Mouse (Mus musculus): ENCODE results near the gene Rfesd. TPM values are rescaled to one million over a fixed set of nuclear protein-coding genes. Genes with fewer than 3 reads are reported as not detected.

Rfesd gene
- polyA plus RNA-seq (2014; fragmentation: Nextera tagmentation; extraction: Ambion mirVana) = 19.8 and 24.4 TPM in 2 replicates

GRCm38 (mm10) chr13:76017974-76018843 lies at the start of gene Rfesd:
Gene Rfesd, minus strand, starts transcription at chr13:76018719.
- peak within 1 kb of the TSS; percentile 95 for H3K27ac ChIP-seq (ENCODE audit: low read depth, low read length)

DNA sequence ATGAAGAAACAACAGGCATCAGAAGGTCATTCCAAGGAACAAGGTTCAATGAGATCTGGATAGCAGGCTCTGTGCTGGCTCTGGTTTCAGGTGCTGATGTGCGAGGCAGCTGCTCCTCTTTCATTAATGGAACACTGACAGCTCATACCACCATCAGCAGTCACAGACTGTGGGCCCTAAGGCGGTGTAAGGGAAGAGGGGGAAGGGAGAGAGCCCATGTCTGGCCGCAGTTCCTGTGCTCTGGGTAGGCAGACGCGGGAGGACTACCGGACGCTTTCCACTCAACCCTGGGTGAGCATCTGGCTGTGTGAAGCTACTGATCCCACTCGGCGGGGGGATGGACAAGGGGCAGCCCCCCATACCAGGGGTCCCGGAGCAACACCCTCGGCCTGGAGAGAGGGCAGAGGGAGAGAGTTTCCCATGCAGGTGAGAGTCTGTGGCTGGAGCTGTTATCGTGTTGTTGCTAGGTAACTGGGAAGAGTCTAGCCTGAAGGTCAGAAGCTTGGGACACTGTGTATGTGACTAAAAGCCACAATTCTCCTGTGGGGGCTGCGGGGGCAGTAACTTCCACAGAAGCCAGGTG lies 45.9 kb upstream of the Rfesd start:
- ATAC-seq (ENCODE audit: low FRiP score, low TSS enrichment) = peak; percentile 66
- H3K9ac ChIP-seq (ENCODE audit: low read depth, low read length) = no peak overlapping the region
- H3K36me3 ChIP-seq (ENCODE audit: control insufficient read depth, insufficient read depth, low read length) = peaks cover 5% of the 10 kb centered on the region; the same call in 1 of the 2 replicates
- H3K4me1 ChIP-seq (ENCODE audit: control insufficient read depth, insufficient read depth, low read length) = no peaks in the 10 kb centered on the region
- H3K27me3 ChIP-seq (ENCODE audit: control insufficient read depth, insufficient read depth, low read length) = no peaks in the 10 kb centered on the region
- H3K4me2 ChIP-seq (replicated peaks; ENCODE audit: low read depth, low read length) = no peak overlapping the region
- H3K4me3 ChIP-seq (ENCODE audit: low read length) = no peak overlapping the region
- H3K9me3 ChIP-seq (ENCODE audit: control insufficient read depth, low read length) = no peaks in the 10 kb centered on the region
- WGBS = 76% methylated on average over 13 of the region's 13 CpGs
- no peak overlapping the region for H3K27ac ChIP-seq (ENCODE audit: low read depth, low read length)

More at GRCm38 (mm10) chr13:76017974-76018843, at the start of gene Rfesd:
- Histone ChIP-seq H3K4me3 (ENCODE audit: low read length) (peak within 1 kb of the TSS; percentile 77), H3K4me2 (replicated peaks; ENCODE audit: low read depth, low read length) (peak within 1 kb of the TSS; percentile 75), H3K4me1 (ENCODE audit: control insufficient read depth, insufficient read depth, low read length) (no peaks in the 10 kb centered on the region), H3K9ac (ENCODE audit: low read depth, low read length) (peak within 1 kb of the TSS; percentile 93), H3K9me3 (ENCODE audit: control insufficient read depth, low read length) (no peaks in the 10 kb centered on the region), H3K36me3 (ENCODE audit: control insufficient read depth, insufficient read depth, low read length) (no peaks in the 10 kb centered on the region), H3K27me3 (ENCODE audit: control insufficient read depth, insufficient read depth, low read length) (no peaks in the 10 kb centered on the region)
- ATAC-seq (ENCODE audit: low FRiP score, low TSS enrichment) = peak; percentile 100
- under 1% methylated on average over 50 of the region's 50 CpGs for WGBS

DNA sequence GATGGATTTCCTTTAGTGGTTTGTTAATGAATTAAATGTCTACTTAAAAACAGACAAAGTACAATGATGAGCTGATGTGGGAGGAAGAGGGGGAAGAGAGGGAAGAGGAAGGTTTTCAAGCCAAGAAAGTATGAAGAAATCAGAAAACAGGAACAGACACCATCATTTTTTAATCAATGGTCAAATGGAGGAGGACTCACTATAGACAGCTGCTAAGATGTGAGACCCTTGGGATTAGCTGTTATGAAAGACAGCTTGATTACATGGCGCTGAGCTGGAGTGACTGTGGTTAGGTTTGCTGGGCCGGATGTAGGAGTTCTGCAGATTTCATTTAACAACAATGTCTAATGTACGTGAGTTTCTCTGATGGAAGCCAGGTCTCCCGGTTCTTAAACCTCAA lies 45.0 kb upstream of the Rfesd start:
- H3K4me1 ChIP-seq (ENCODE audit: control insufficient read depth, insufficient read depth, low read length) = no peaks in the 10 kb centered on the region
- no peaks in the 10 kb centered on the region for H3K27me3 ChIP-seq (ENCODE audit: control insufficient read depth, insufficient read depth, low read length)
- H3K27ac ChIP-seq (ENCODE audit: low read depth, low read length) = no peak overlapping the region
- H3K4me3 ChIP-seq (ENCODE audit: low read length) = no peak overlapping the region
- no peak overlapping the region for H3K9ac ChIP-seq (ENCODE audit: low read depth, low read length)
- no peaks in the 10 kb centered on the region for H3K9me3 ChIP-seq (ENCODE audit: control insufficient read depth, low read length)
- H3K36me3 ChIP-seq (ENCODE audit: control insufficient read depth, insufficient read depth, low read length) = peaks cover 5% of the 10 kb centered on the region; the same call in 1 of the 2 replicates
- H3K4me2 ChIP-seq (replicated peaks; ENCODE audit: low read depth, low read length) = no peak overlapping the region
- no peak for ATAC-seq (ENCODE audit: low FRiP score, low TSS enrichment)
- 64% methylated on average over 4 of the region's 4 CpGs for WGBS

- Histone ChIP-seq H3K9me3 (ENCODE audit: control insufficient read depth, low read length) (no peaks in the 10 kb centered on the region), H3K9ac (ENCODE audit: low read depth, low read length) (no peak overlapping the region), H3K27ac (ENCODE audit: low read depth, low read length) (no peak overlapping the region), H3K27me3 (ENCODE audit: control insufficient read depth, insufficient read depth, low read length) (peaks cover 5% of the 10 kb centered on the region; the same call in 1 of the 2 replicates), H3K36me3 (ENCODE audit: control insufficient read depth, insufficient read depth, low read length) (peaks cover 5% of the 10 kb centered on the region; the same call in 1 of the 2 replicates), H3K4me3 (ENCODE audit: low read length) (no peak overlapping the region), H3K4me1 (ENCODE audit: control insufficient read depth, insufficient read depth, low read length) (no peaks in the 10 kb centered on the region), H3K4me2 (replicated peaks; ENCODE audit: low read depth, low read length) (no peak overlapping the region)
- 88% methylated on average over 3 of the region's 3 CpGs for WGBS
- no peak for ATAC-seq (ENCODE audit: low FRiP score, low TSS enrichment)
Observed at GRCm38 (mm10) chr13:76062569-76062968, 44.0 kb upstream of the Rfesd start.

- H3K4me2 ChIP-seq (replicated peaks; ENCODE audit: low read depth, low read length) = no peak overlapping the region
- H3K27ac ChIP-seq (ENCODE audit: low read depth, low read length) = no peak overlapping the region
- no peaks in the 10 kb centered on the region for H3K4me1 ChIP-seq (ENCODE audit: control insufficient read depth, insufficient read depth, low read length)
- no peak overlapping the region for H3K9ac ChIP-seq (ENCODE audit: low read depth, low read length)
- WGBS = 87% methylated on average over 3 of the region's 3 CpGs
- ATAC-seq (ENCODE audit: low FRiP score, low TSS enrichment) = no peak
- H3K27me3 ChIP-seq (ENCODE audit: control insufficient read depth, insufficient read depth, low read length) = peaks cover 7% of the 10 kb centered on the region; the same call in 1 of the 2 replicates
- H3K9me3 ChIP-seq (ENCODE audit: control insufficient read depth, low read length) = no peaks in the 10 kb centered on the region
- peaks cover 5% of the 10 kb centered on the region; the same call in 1 of the 2 replicates for H3K36me3 ChIP-seq (ENCODE audit: control insufficient read depth, insufficient read depth, low read length)
- H3K4me3 ChIP-seq (ENCODE audit: low read length) = no peak overlapping the region
Observed at GRCm38 (mm10) chr13:76062126-76062525, 43.6 kb upstream of the Rfesd start.

- WGBS = 84% methylated on average over 4 of the region's 4 CpGs
- H3K27ac ChIP-seq (ENCODE audit: low read depth, low read length) = no peak overlapping the region
Observed at GRCm38 (mm10) chr13:76059591-76059990, 41.1 kb upstream of the Rfesd start.

GRCm38 (mm10) chr13:76057267-76058069 lies 38.9 kb upstream of the Rfesd start:
- Histone ChIP-seq H3K9ac (ENCODE audit: low read depth, low read length) (no peak overlapping the region), H3K27me3 (ENCODE audit: control insufficient read depth, insufficient read depth, low read length) (peaks cover 33% of the 10 kb centered on the region), H3K4me2 (replicated peaks; ENCODE audit: low read depth, low read length) (no peak overlapping the region), H3K27ac (ENCODE audit: low read depth, low read length) (no peak overlapping the region), H3K9me3 (ENCODE audit: control insufficient read depth, low read length) (no peaks in the 10 kb centered on the region), H3K4me3 (ENCODE audit: low read length) (no peak overlapping the region), H3K4me1 (ENCODE audit: control insufficient read depth, insufficient read depth, low read length) (peaks cover 13% of the 10 kb centered on the region), H3K36me3 (ENCODE audit: control insufficient read depth, insufficient read depth, low read length) (no peaks in the 10 kb centered on the region; the same call in 1 of the 2 replicates)
- 64% methylated on average over 10 of the region's 10 CpGs for WGBS
- no peak for ATAC-seq (ENCODE audit: low FRiP score, low TSS enrichment)

More at GRCm38 (mm10) chr13:76059591-76059990, 41.1 kb upstream of the Rfesd start:
- H3K4me2 ChIP-seq (replicated peaks; ENCODE audit: low read depth, low read length) = no peak overlapping the region
- H3K9me3 ChIP-seq (ENCODE audit: control insufficient read depth, low read length) = no peaks in the 10 kb centered on the region
- no peaks in the 10 kb centered on the region; the same call in 1 of the 2 replicates for H3K36me3 ChIP-seq (ENCODE audit: control insufficient read depth, insufficient read depth, low read length)
- H3K4me3 ChIP-seq (ENCODE audit: low read length) = no peak overlapping the region
- H3K4me1 ChIP-seq (ENCODE audit: control insufficient read depth, insufficient read depth, low read length) = peaks cover 13% of the 10 kb centered on the region
- ATAC-seq (ENCODE audit: low FRiP score, low TSS enrichment) = no peak
- H3K9ac ChIP-seq (ENCODE audit: low read depth, low read length) = no peak overlapping the region
- peaks cover 28% of the 10 kb centered on the region for H3K27me3 ChIP-seq (ENCODE audit: control insufficient read depth, insufficient read depth, low read length)

- H3K4me1 ChIP-seq (ENCODE audit: control insufficient read depth, insufficient read depth, low read length) = peaks cover 13% of the 10 kb centered on the region
- peak within 1 kb of the TSS; percentile 48; the same call in 1 of the 2 replicates for H3K9ac ChIP-seq (ENCODE audit: low read depth, low read length)
- H3K27ac ChIP-seq (ENCODE audit: low read depth, low read length) = no peak within 1 kb of the TSS
- H3K4me2 ChIP-seq (replicated peaks; ENCODE audit: low read depth, low read length) = peak within 1 kb of the TSS; percentile 95
- 13% methylated on average over 10 of the region's 10 CpGs for WGBS
- no peak for ATAC-seq (ENCODE audit: low FRiP score, low TSS enrichment)
- H3K36me3 ChIP-seq (ENCODE audit: control insufficient read depth, insufficient read depth, low read length) = no peaks in the 10 kb centered on the region
- peak within 1 kb of the TSS; percentile 52 for H3K4me3 ChIP-seq (ENCODE audit: low read length)
- H3K27me3 ChIP-seq (ENCODE audit: control insufficient read depth, insufficient read depth, low read length) = peaks cover 33% of the 10 kb centered on the region
- no peaks in the 10 kb centered on the region for H3K9me3 ChIP-seq (ENCODE audit: control insufficient read depth, low read length)
Observed at GRCm38 (mm10) chr13:76056896-76057266, 38.4 kb upstream of the Rfesd start, which contains the start of gene Gpr150. Gene Gpr150, minus strand, starts transcription at chr13:76056996.

Measured in kidney, embryonic 14.5 days (tissue).